Mouse (Mus musculus) C2C12 (cell line): ENCODE data around the gene Lemd1. TPM values are rescaled to one million over a fixed set of nuclear protein-coding genes. Genes with fewer than 3 reads are reported as not detected.

Source experiments
- H3K27me3 ChIP-seq: one replicate; pipeline ENCODE4 v1.6.1; 2011; ENCODE audit not compliant: control insufficient read depth, insufficient read depth, insufficient read length
- H3K36me3 ChIP-seq: one replicate; pipeline ENCODE4 v1.6.1; 2011; ENCODE audit not compliant: control insufficient read depth, insufficient read depth
- H3K4me3 ChIP-seq: one replicate; pipeline ENCODE4 v1.5.1; 2011; ENCODE audit warnings: mild to moderate bottlenecking, control low read depth; ENCODE audit not compliant: poor library complexity, insufficient read depth, severe bottlenecking
- H3K79me2 ChIP-seq: one replicate; pipeline ENCODE4 v1.6.1; 2011; ENCODE audit not compliant: control insufficient read depth, insufficient read depth
- H3K79me3 ChIP-seq: one replicate; pipeline ENCODE4 v1.6.1; 2011; ENCODE audit warnings: low read depth, control low read depth
- H3ac ChIP-seq: one replicate; pipeline ENCODE3; 2011; ENCODE audit warnings: low read depth; ENCODE audit not compliant: control insufficient read depth, insufficient read length
- CEBPB ChIP-seq: IDR thresholded peaks from one replicate; pipeline ENCODE4 v1.6.1; 2011; ENCODE audit warnings: low read depth, mild to moderate bottlenecking, control low read depth, moderate library complexity
- CTCF ChIP-seq: IDR thresholded peaks from one replicate; pipeline ENCODE4 v1.5.1; 2011; ENCODE audit not compliant: control insufficient read depth, insufficient read depth, insufficient read length
- FOSL1 ChIP-seq: IDR thresholded peaks from one replicate; pipeline ENCODE4 v1.8.0; 2011; ENCODE audit warnings: mild to moderate bottlenecking, low read length; ENCODE audit not compliant: poor library complexity, insufficient read depth, severe bottlenecking
- MAX ChIP-seq: IDR thresholded peaks from one replicate; pipeline ENCODE4 v1.6.1; 2011; ENCODE audit warnings: mild to moderate bottlenecking, control low read depth
- MYOD1 ChIP-seq: IDR thresholded peaks from one replicate; pipeline ENCODE4 v1.6.1; 2011; ENCODE audit warnings: low read depth; ENCODE audit not compliant: control insufficient read depth, insufficient read length
- MYOG ChIP-seq: IDR thresholded peaks from one replicate; pipeline ENCODE4 v1.6.1; 2011; ENCODE audit not compliant: control insufficient read depth, insufficient read length; ENCODE audit errors: extremely low read depth
- USF1 ChIP-seq: IDR thresholded peaks from one replicate; pipeline ENCODE4 v1.6.1; 2011; ENCODE audit warnings: low read depth, mild to moderate bottlenecking, control low read depth, moderate library complexity
- polyA plus RNA-seq: library from polyadenylated mRNA; unstranded; fragments of >200 nt; fragmentation: generic; extraction: Trizol; gene quantifications from one replicate; pipeline ENCODE4 v1.2.1, GENCODE M21; 2012; ENCODE audit warnings: missing spikeins

Lemd1 gene
- polyA plus RNA-seq, 1 experiment: 0.14 TPM

- Histone ChIP-seq H3ac (no peak overlapping the region), H3K27me3 (no peaks in the 10 kb centered on the region), H3K79me3 (no peaks in the 10 kb centered on the region), H3K36me3 (no peaks in the 10 kb centered on the region), H3K4me3 (no peak overlapping the region), H3K79me2 (no peaks in the 10 kb centered on the region)
- TF ChIP-seq MYOD1 (no peak), FOSL1 (no peak), CTCF (no peak), CEBPB (no peak), USF1 (no peak), MAX (no peak), MYOG (no peak)
Measured at GRCm38 (mm10) chr1:132265211-132265859, 74.1 kb downstream of the Lemd1 start.

GRCm38 (mm10) chr1:132265936-132266335 is 74.7 kb downstream of the Lemd1 start:
- H3K79me3 ChIP-seq: no peaks in the 10 kb centered on the region
- H3ac ChIP-seq: no peak overlapping the region

GRCm38 (mm10) chr1:132266791-132267557 is 75.7 kb downstream of the Lemd1 start:
- Histone ChIP-seq H3K36me3 (no peaks in the 10 kb centered on the region), H3K79me2 (no peaks in the 10 kb centered on the region), H3K27me3 (no peaks in the 10 kb centered on the region), H3K79me3 (no peaks in the 10 kb centered on the region), H3K4me3 (no peak overlapping the region), H3ac (no peak overlapping the region)
- TF ChIP-seq MYOG (no peak), CEBPB (peak; percentile 75), MAX (no peak)

More at GRCm38 (mm10) chr1:132265936-132266335, 74.7 kb downstream of the Lemd1 start:
- Histone ChIP-seq H3K27me3 (no peaks in the 10 kb centered on the region), H3K36me3 (no peaks in the 10 kb centered on the region), H3K79me2 (no peaks in the 10 kb centered on the region), H3K4me3 (no peak overlapping the region)
- no peak for TF ChIP-seq CTCF
- no peak for TF ChIP-seq MYOD1
- TF ChIP-seq CEBPB: no peak
- TF ChIP-seq USF1: no peak
- TF ChIP-seq MYOG: no peak
- TF ChIP-seq MAX: no peak
- TF ChIP-seq FOSL1: no peak

GRCm38 (mm10) chr1:132267959-132268358 is 76.7 kb downstream of the Lemd1 start:
- H3K79me3 ChIP-seq: no peaks in the 10 kb centered on the region
- no peaks in the 10 kb centered on the region for H3K27me3 ChIP-seq
- no peak overlapping the region for H3K4me3 ChIP-seq
- no peak overlapping the region for H3ac ChIP-seq
- H3K79me2 ChIP-seq: no peaks in the 10 kb centered on the region
- no peaks in the 10 kb centered on the region for H3K36me3 ChIP-seq
- TF ChIP-seq FOSL1 (no peak), MYOD1 (no peak), MYOG (no peak), CTCF (no peak), CEBPB (no peak), USF1 (no peak), MAX (no peak)

- Histone ChIP-seq H3ac (no peak overlapping the region), H3K79me2 (no peaks in the 10 kb centered on the region), H3K27me3 (no peaks in the 10 kb centered on the region), H3K36me3 (no peaks in the 10 kb centered on the region), H3K79me3 (no peaks in the 10 kb centered on the region), H3K4me3 (no peak overlapping the region)
- no peak for TF ChIP-seq CEBPB
- no peak for TF ChIP-seq MAX
- TF ChIP-seq FOSL1: no peak
- TF ChIP-seq MYOD1: no peak
- no peak for TF ChIP-seq USF1
- TF ChIP-seq CTCF: no peak
- no peak for TF ChIP-seq MYOG
Measured at GRCm38 (mm10) chr1:132268418-132269060, 77.3 kb downstream of the Lemd1 start.

- no peaks in the 10 kb centered on the region for H3K79me3 ChIP-seq
- H3K4me3 ChIP-seq: no peak overlapping the region
- no peaks in the 10 kb centered on the region for H3K27me3 ChIP-seq
- H3K36me3 ChIP-seq: peaks cover 4% of the 10 kb centered on the region
- H3K79me2 ChIP-seq: no peaks in the 10 kb centered on the region
- H3ac ChIP-seq: no peak overlapping the region
- TF ChIP-seq USF1: no peak
- no peak for TF ChIP-seq CTCF
- no peak for TF ChIP-seq CEBPB
- no peak for TF ChIP-seq MAX
- no peak for TF ChIP-seq MYOG
- no peak for TF ChIP-seq MYOD1
Measured at GRCm38 (mm10) chr1:132271237-132271636, 80.0 kb downstream of the Lemd1 start.
